Mouse (Mus musculus) thymus, postnatal 0 days (tissue): ENCODE measurements around the gene Clec4a1. TPM values are rescaled to one million over a fixed set of nuclear protein-coding genes. Genes with fewer than 3 reads are reported as not detected.

ENCODE experiments used
- polyA plus RNA-seq: library from polyadenylated mRNA; unstranded; fragments of >200 nt; fragmentation: Nextera tagmentation; extraction: Ambion mirVana; gene quantifications from 2 replicates; pipeline ENCODE4 v1.2.1, GENCODE M21; 2015

Gene Clec4a1
- polyA plus RNA-seq, 1 experiment from 2014 or later, result 5.5 TPM

Other genes with a start within 250 kb of the Clec4a1 start
- 0.07 TPM in 1 of 2 replicates, not detected in the other for gene Nanog, start 214.4 kb upstream of the Clec4a1 start, polyA plus RNA-seq
- gene Slc2a3, start 120.2 kb upstream of the Clec4a1 start, polyA plus RNA-seq, result 12.8 and 13.0 TPM in 2 replicates
- gene Foxj2, start 101.9 kb upstream of the Clec4a1 start, polyA plus RNA-seq, result 3.0 and 3.2 TPM in 2 replicates
- gene C3ar1, start 65.7 kb upstream of the Clec4a1 start, polyA plus RNA-seq, result 1.9 and 2.2 TPM in 2 replicates
- gene Necap1, start 47.4 kb upstream of the Clec4a1 start, polyA plus RNA-seq, result 26.9 and 29.2 TPM in 2 replicates
- 8.6 and 12.6 TPM in 2 replicates for gene Clec4a3, start 30.7 kb downstream of the Clec4a1 start, polyA plus RNA-seq
- 0.18 and 0.35 TPM in 2 replicates for gene Clec4a4, start 68.5 kb downstream of the Clec4a1 start, polyA plus RNA-seq
- 0.38 and 0.72 TPM in 2 replicates for gene Clec4b1, start 128.1 kb downstream of the Clec4a1 start, polyA plus RNA-seq
- gene Clec4a2, start 184.6 kb downstream of the Clec4a1 start, polyA plus RNA-seq, result 8.8 and 9.5 TPM in 2 replicates